In the genomic region with DNA sequence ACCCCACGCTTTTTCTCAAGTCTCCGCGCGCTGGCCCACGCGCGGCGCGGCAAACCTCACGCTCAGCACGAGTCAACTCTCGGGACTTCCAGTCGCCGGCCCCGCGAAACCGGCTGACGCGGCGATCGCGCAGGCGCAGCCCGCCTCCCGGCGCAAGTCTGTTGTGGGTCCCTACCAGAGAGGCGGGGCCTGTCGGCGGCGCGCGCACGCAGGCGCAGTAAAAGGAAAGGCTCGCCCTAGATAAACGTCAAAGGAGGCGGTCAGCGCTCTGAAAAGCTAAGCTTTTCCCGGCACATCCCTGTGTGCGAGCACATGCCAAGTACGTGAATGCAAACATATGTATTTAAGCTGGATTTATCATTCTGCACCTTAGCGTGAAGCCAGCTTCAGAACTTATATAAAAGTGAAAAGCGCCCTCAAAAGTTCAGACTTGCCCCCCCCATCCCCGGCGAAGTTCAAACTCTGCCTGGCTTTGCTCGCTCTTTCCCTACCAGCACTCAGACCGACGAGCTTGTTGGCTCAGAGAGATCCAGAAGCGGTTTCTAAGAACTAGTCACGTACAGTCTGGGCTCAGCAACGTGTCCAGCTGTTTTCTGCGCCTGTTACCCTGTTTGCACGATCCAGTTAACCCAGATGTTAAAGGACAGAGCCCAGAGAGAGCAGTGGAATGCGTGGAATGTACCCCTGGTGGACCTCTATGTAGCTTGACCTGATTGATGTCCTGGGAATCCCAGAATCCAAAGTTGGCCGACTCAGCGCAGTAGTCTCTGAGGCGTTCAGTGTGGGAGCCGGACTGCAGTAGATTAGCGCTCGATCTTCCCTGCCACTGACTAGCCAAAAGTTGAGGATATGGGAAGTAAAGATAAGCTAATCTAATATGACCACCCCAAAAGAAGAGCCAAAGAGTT, we compare ENCODE assay signal across 8 mouse cellular contexts. TPM values are rescaled to one million over a fixed set of nuclear protein-coding genes. Genes with fewer than 3 reads are reported as not detected.
DNase-seq lines count a peak whose midpoint lies in the region; ATAC-seq lines count a peak whose summit lies in the region.

Gene Pelo (minus strand): TSS at position 118 of the 908 bp plus-strand sequence.

- WGBS in heart, embryonic 13.5 days: under 1% methylated on average over 60 of the region's 60 CpGs
- WGBS in liver, embryonic 12.5 days (ENCODE audit: insufficient replicate concordance): under 1% methylated on average over 60 of the region's 60 CpGs
- under 1% methylated on average over 60 of the region's 60 CpGs for WGBS in stomach, embryonic 15.5 days

- peak; percentile 80 for ATAC-seq in erythroid progenitor cell, adult 5-6 weeks (replicated peaks; ENCODE audit: low FRiP score, poor library complexity, severe bottlenecking)
- ATAC-seq in heart, embryonic 13.5 days (ENCODE audit: extremely low read depth, insufficient number of reproducible peaks, low FRiP score, low TSS enrichment): peak; percentile 81
- ATAC-seq in liver, embryonic 12.5 days: peak; percentile 89
- peak; percentile 94 for ATAC-seq in stomach, embryonic 15.5 days (ENCODE audit: insufficient read depth, low FRiP score, low read depth)

- peak; percentile 95 for DNase-seq in CD4-positive helper T cell, adult 2 months (ENCODE audit: low read depth, low spot score)
- peak; percentile 73 for DNase-seq in brain, embryonic 18.5 days (ENCODE audit: low read depth, low spot score)
- DNase-seq in kidney, postnatal 10 days: peak; percentile 97
- peak; percentile 93 to 95 for DNase-seq in natural killer cell, adult 2 months (ENCODE audit: low spot score in 2 of 2)

- peak within 1 kb of the TSS; percentile 99 for H3K27ac ChIP-seq in heart, embryonic 13.5 days (replicated peaks)
- H3K27ac ChIP-seq in liver, embryonic 12.5 days: peak within 1 kb of the TSS; percentile 98
- peak within 1 kb of the TSS; percentile 94 for H3K27ac ChIP-seq in stomach, embryonic 15.5 days

- H3K4me1 ChIP-seq in heart, embryonic 13.5 days: peaks cover 60% of the 10 kb centered on the region
- peaks cover 41% of the 10 kb centered on the region for H3K4me1 ChIP-seq in liver, embryonic 12.5 days
- H3K4me1 ChIP-seq in stomach, embryonic 15.5 days: peaks cover 15% of the 10 kb centered on the region

- H3K4me3 ChIP-seq in heart, embryonic 13.5 days: peak within 1 kb of the TSS; percentile 69
- H3K4me3 ChIP-seq in liver, embryonic 12.5 days: peak within 1 kb of the TSS; percentile 86
- H3K4me3 ChIP-seq in stomach, embryonic 15.5 days (replicated peaks): peak within 1 kb of the TSS; percentile 65

- H3K27me3 ChIP-seq in heart, embryonic 13.5 days (replicated peaks): no peaks in the 10 kb centered on the region
- no peaks in the 10 kb centered on the region for H3K27me3 ChIP-seq in liver, embryonic 12.5 days (replicated peaks)
- H3K27me3 ChIP-seq in stomach, embryonic 15.5 days (replicated peaks): no peaks in the 10 kb centered on the region

- peak within 1 kb of the TSS; percentile 92 for H3K9ac ChIP-seq in heart, embryonic 13.5 days
- peak within 1 kb of the TSS; percentile 95 for H3K9ac ChIP-seq in liver, embryonic 12.5 days
- peak within 1 kb of the TSS; percentile 69 for H3K9ac ChIP-seq in stomach, embryonic 15.5 days

- H3K9me3 ChIP-seq in heart, embryonic 13.5 days: no peaks in the 10 kb centered on the region
- H3K9me3 ChIP-seq in liver, embryonic 12.5 days (replicated peaks): no peaks in the 10 kb centered on the region
- no peaks in the 10 kb centered on the region for H3K9me3 ChIP-seq in stomach, embryonic 15.5 days

- peaks cover 30% of the 10 kb centered on the region for H3K36me3 ChIP-seq in heart, embryonic 13.5 days
- H3K36me3 ChIP-seq in liver, embryonic 12.5 days: peaks cover 35% of the 10 kb centered on the region
- H3K36me3 ChIP-seq in stomach, embryonic 15.5 days: no peaks in the 10 kb centered on the region; the same call in 1 of the 2 replicates

- peak within 1 kb of the TSS; percentile 89 for H3K4me2 ChIP-seq in heart, embryonic 13.5 days
- peak within 1 kb of the TSS; percentile 97 for H3K4me2 ChIP-seq in liver, embryonic 12.5 days
- H3K4me2 ChIP-seq in stomach, embryonic 15.5 days: peak within 1 kb of the TSS; percentile 89

RNA-seq across cellular contexts. Expression of gene Pelo, which starts in this region (rescaled TPM):
- 7.5 and 11.9 TPM in 2 replicates for total RNA-seq in erythroid progenitor cell, adult 5-6 weeks (2015; ENCODE audit: low replicate concordance)
- 14.1 and 14.3 TPM in 2 replicates for total RNA-seq in erythroid progenitor cell, adult 5-6 weeks (2017; ENCODE audit: low replicate concordance)
- 7.4 and 7.9 TPM in 2 replicates for polyA plus RNA-seq in heart, embryonic 13.5 days (2015; fragmentation: Nextera tagmentation; extraction: Ambion mirVana)
- polyA plus RNA-seq in liver, embryonic 12.5 days (2016; fragmentation: Nextera tagmentation; extraction: Ambion mirVana): 4.9 and 6.0 TPM in 2 replicates
- polyA plus RNA-seq in stomach, embryonic 15.5 days (2015; fragmentation: Nextera tagmentation; extraction: Ambion mirVana): 5.1 and 5.5 TPM in 2 replicates

Comparison
In these comparisons a context has a peak if more than half of its experiments do, and no peak if none do; other contexts are left out.
1. Peak in every context shown above with its lines: DNase-seq, ATAC-seq, H3K4me3 ChIP-seq and H3K27ac ChIP-seq.